Mouse (Mus musculus) midbrain, postnatal 0 days (tissue): ENCODE measurements around the gene Srp72. TPM values are rescaled to one million over a fixed set of nuclear protein-coding genes. Genes with fewer than 3 reads are reported as not detected.
A peak's percentile ranks its signal among the peaks of the same experiment; 100 is the strongest.

Source experiments
- ATAC-seq: fragments of 200-750 bp; cut with Nextera tagmentation; 2 replicates; pipeline ENCODE4 v1.8.0; 2017; ENCODE audit warnings: moderate number of reproducible peaks, mild to moderate bottlenecking, moderate TSS enrichment, moderate library complexity; ENCODE audit not compliant: low FRiP score
- DNase-seq: peaks from one replicate; pipeline ENCODE4 v3.0.0-alpha.2; 2015; ENCODE audit warnings: low spot score
- H3K27ac ChIP-seq: fragments of 300-500 bp; sonication (generic); 2 replicates; pipeline ENCODE4 v1.5.1; 2014; ENCODE audit warnings: low read depth, mild to moderate bottlenecking, low read length, mixed read lengths
- H3K27me3 ChIP-seq: fragments of 300-500 bp; sonication (generic); 2 replicates; pipeline ENCODE4 v1.6.1; 2014; ENCODE audit warnings: low read length, control low read depth, mixed read lengths; ENCODE audit not compliant: insufficient read depth
- H3K36me3 ChIP-seq: fragments of 300-500 bp; sonication (generic); 2 replicates; pipeline ENCODE4 v1.6.1; 2014; ENCODE audit warnings: low read length, control low read depth, mixed read lengths; ENCODE audit not compliant: insufficient read depth
- H3K4me1 ChIP-seq: fragments of 300-500 bp; sonication (generic); 2 replicates; pipeline ENCODE4 v1.6.1; 2014; ENCODE audit warnings: mild to moderate bottlenecking, control low read depth, antibody characterized with exemption, low read length, mixed read lengths; ENCODE audit not compliant: insufficient read depth
- H3K4me2 ChIP-seq: fragments of 300-500 bp; sonication (generic); 2 replicates; pipeline ENCODE4 v1.6.1; 2014; ENCODE audit warnings: low read depth, mild to moderate bottlenecking, low read length, mixed read lengths; ENCODE audit not compliant: poor library complexity, severe bottlenecking
- H3K4me3 ChIP-seq: fragments of 300-500 bp; sonication (generic); 2 replicates; pipeline ENCODE4 v1.5.1; 2014; ENCODE audit warnings: low read depth, mild to moderate bottlenecking, low read length, moderate library complexity
- H3K9ac ChIP-seq: fragments of 300-500 bp; sonication (generic); replicated peaks from 2 replicates; pipeline ENCODE4 v1.6.1; 2014; ENCODE audit warnings: mild to moderate bottlenecking, low read length, moderate library complexity, mixed read lengths; ENCODE audit not compliant: poor library complexity, severe bottlenecking
- H3K9me3 ChIP-seq: fragments of 300-500 bp; sonication (generic); 2 replicates; pipeline ENCODE4 v1.6.1; 2016; ENCODE audit warnings: low read length, control low read depth
- CTCF ChIP-seq: IDR thresholded peaks from 2 replicates; pipeline ENCODE4 v1.5.1; 2016; ENCODE audit warnings: antibody characterized with exemption, mild to moderate bottlenecking
- WGBS: fragments of 180-500 bp; shearing (Covaris S2); extraction: QIAGEN DNeasy Blood & Tissue Kit; methylation state at CpG from one replicate; pipeline ENCODE4 v1.1.7; 2014; 5-methylcytosine and 5-hydroxymethylcytosine counted together
- polyA plus RNA-seq: library from polyadenylated mRNA; unstranded; fragments of >200 nt; fragmentation: Nextera tagmentation; extraction: Ambion mirVana; gene quantifications from 2 replicates; pipeline ENCODE4 v1.2.1, GENCODE M21; 2015
- total RNA-seq: library from RNA; depleted of rRNA; stranded (reverse); fragments of >200 nt; gene quantifications from 2 replicates; pipeline ENCODE4 v1.2.3, GENCODE M21; 2014

Gene Srp72
- total and polyA plus RNA-seq, 2 experiments from 2014 or later, result 69.8 to 76.7 TPM

DNA sequence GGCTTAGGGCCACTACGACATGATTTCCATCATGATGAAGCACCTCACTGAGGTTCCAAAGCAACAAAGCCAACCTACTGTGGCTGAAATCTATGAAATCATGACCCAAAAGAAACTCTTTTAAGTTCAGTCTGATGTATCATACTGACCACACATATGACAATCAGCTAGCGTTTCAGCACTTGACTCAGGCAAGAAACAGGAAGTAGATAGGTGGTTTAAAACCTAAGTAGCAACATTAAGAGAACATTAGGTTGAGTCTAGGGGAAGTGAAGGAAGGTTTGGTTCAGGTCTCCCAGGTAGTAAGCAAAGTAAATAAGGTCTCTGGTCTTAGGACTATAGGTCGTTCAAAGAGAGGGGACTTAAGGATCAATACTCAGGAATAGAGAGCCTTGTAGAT, 995 bp upstream of the Srp72 start:
- no peaks in the 10 kb centered on the region for H3K27me3 ChIP-seq
- ATAC-seq (no peak), DNase-seq (no peak)
- peak overlapping the region; percentile 89 for H3K4me2 ChIP-seq
- 0 out of 2 replicates have a peak overlapping the region, but pooled peaks have one; percentile 90 for H3K9ac ChIP-seq
- peaks cover 4% of the 10 kb centered on the region; the same call in 1 of the 2 replicates for H3K36me3 ChIP-seq
- no peak for TF ChIP-seq CTCF
- peak overlapping the region; percentile 91 for H3K4me3 ChIP-seq
- H3K27ac ChIP-seq, result no peak overlapping the region
- peaks cover 13% of the 10 kb centered on the region; the same call in 1 of the 2 replicates for H3K4me1 ChIP-seq
- 78% methylated on average over 3 of the region's 3 CpGs for WGBS
- no peaks in the 10 kb centered on the region for H3K9me3 ChIP-seq

DNA sequence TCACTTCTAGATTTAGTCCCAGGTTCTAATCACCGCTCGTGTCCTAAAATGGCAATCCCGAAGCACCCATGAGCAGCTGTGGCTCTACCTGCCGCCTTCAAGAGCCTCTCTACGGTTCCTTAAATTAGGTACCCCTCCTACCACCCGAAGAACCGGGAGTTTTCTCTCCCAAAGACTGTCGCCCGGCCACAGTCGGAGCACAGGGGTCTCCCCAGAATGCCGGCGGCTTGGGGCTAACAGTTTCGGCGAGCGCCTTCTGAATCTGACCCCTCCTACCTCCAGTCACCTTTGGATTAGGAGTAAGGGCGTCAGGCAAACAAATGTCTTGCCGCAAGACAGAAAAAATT, 303 bp upstream of the Srp72 start:
- H3K9me3 ChIP-seq, result no peaks in the 10 kb centered on the region
- H3K27me3 ChIP-seq, result no peaks in the 10 kb centered on the region
- DNase-seq, result no peak
- WGBS, result 3% methylated on average over 17 of the region's 17 CpGs
- H3K27ac ChIP-seq, result peak overlapping the region; percentile 91
- peaks cover 6% of the 10 kb centered on the region; the same call in 1 of the 2 replicates for H3K36me3 ChIP-seq
- ATAC-seq, result peak; percentile 28; the same call in 1 of the 2 replicates
- H3K4me3 ChIP-seq, result peak overlapping the region; percentile 91
- peak overlapping the region; percentile 89 for H3K4me2 ChIP-seq
- H3K4me1 ChIP-seq, result peaks cover 13% of the 10 kb centered on the region; the same call in 1 of the 2 replicates
- H3K9ac ChIP-seq, result peak overlapping the region; percentile 90
- TF ChIP-seq CTCF, result no peak

DNA sequence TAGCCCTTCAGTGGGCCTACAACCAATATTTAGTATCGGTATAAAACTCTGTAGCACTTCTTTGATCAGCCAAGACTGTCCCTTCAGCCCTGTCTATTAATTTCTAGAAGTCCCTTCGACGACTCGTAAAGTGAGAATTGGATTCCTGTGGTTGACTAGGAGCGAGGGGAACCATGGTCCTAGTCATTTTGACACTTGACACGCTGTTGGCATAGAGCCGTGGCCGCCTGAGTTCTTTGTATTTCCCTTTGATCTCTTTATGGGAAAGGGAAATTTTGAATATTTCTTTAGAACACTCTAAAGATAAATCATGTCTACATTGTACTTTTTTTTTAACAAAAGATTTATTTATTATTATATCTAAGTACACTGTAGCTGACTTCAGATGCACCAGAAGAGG, 1.3 kb downstream of the Srp72 start:
- H3K36me3 ChIP-seq, result peaks cover 18% of the 10 kb centered on the region
- 89% methylated on average over 8 of the region's 8 CpGs for WGBS
- H3K9ac ChIP-seq, result no peak overlapping the region

DNA sequence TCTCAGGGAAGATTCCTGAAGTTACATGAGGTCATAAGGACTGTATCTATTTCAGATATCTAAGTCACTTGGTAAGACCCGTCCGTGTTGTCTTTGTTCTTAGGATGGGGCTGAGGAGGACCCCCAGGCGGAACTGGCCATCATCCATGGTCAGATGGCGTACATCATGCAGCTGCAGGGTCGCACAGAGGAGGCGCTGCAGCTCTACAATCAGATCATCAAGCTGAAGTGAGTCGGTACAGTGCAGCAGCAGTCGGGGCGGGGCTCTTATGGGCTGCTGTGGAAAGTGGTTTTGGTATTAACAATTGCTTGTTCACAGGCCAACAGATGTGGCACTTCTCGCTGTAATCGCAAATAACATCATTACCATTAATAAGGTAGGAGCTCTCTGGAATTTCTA, 9.5 kb downstream of the Srp72 start:
- Histone ChIP-seq H3K4me1 (no peaks in the 10 kb centered on the region), H3K4me2 (no peak overlapping the region), H3K9me3 (no peaks in the 10 kb centered on the region), H3K4me3 (no peak overlapping the region), H3K27me3 (no peaks in the 10 kb centered on the region), H3K9ac (no peak overlapping the region), H3K27ac (no peak overlapping the region), H3K36me3 (peaks cover 65% of the 10 kb centered on the region)
- ATAC-seq (no peak), DNase-seq (no peak)
- no peak for TF ChIP-seq CTCF
- 97% methylated on average over 11 of the region's 11 CpGs for WGBS

More for the DNA sequence above, 1.3 kb downstream of the Srp72 start:
- ATAC-seq (no peak), DNase-seq (no peak)
- TF ChIP-seq CTCF, result no peak
- Histone ChIP-seq H3K4me1 (peaks cover 13% of the 10 kb centered on the region; the same call in 1 of the 2 replicates), H3K4me2 (peak overlapping the region; percentile 54), H3K4me3 (peak overlapping the region; percentile 91), H3K27me3 (no peaks in the 10 kb centered on the region), H3K27ac (no peak overlapping the region), H3K9me3 (no peaks in the 10 kb centered on the region)

- peaks cover 53% of the 10 kb centered on the region for H3K36me3 ChIP-seq
- WGBS, result 97% methylated on average over 3 of the region's 3 CpGs
- no peak overlapping the region for H3K9ac ChIP-seq
- H3K4me3 ChIP-seq, result no peak overlapping the region
- no peak overlapping the region for H3K27ac ChIP-seq
- no peaks in the 10 kb centered on the region for H3K9me3 ChIP-seq
- TF ChIP-seq CTCF, result no peak
- no peaks in the 10 kb centered on the region for H3K4me1 ChIP-seq
- H3K27me3 ChIP-seq, result no peaks in the 10 kb centered on the region
- no peak for DNase-seq
- no peak overlapping the region for H3K4me2 ChIP-seq
- no peak for ATAC-seq
These were observed 16.3 kb downstream of the Srp72 start for GRCm38 (mm10) chr5:76990789-76991188.

DNA sequence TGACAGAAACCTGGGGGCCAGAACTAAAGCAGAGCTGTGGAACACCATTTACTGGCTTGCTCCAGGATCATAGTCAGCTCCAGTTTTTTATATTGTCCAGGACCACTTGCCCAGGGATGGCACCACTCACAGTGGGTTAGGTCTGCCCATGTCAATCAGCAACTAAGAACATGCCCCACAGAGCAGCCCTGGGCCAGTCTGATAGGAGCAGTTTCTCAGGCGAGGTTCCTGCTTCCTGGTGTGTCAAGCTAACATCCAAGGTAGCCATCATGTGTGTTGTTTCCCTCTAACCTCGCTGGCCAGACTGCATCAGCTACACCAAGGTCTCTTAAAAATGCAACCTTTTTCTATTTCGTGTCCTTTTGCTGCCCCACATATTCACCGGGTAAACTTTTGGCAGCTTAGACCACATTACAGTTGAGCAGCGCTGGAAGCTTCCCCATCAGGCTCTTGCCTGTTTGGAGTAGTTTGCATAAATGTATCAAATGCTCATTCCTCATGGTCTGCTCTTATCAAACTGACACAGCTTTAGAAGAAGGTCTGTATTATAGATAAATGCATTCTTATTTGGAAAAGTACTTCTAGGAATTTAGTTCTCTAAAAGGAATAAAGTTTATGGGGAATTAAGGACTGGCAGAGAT, 18.8 kb downstream of the Srp72 start:
- H3K27ac ChIP-seq, result no peak overlapping the region
- H3K36me3 ChIP-seq, result peaks cover 46% of the 10 kb centered on the region
- H3K9me3 ChIP-seq, result no peaks in the 10 kb centered on the region
- no peak for TF ChIP-seq CTCF
- no peaks in the 10 kb centered on the region for H3K4me1 ChIP-seq
- ATAC-seq (no peak), DNase-seq (no peak)
- no peak overlapping the region for H3K4me2 ChIP-seq
- H3K4me3 ChIP-seq, result no peak overlapping the region
- WGBS, result 95% methylated on average over 5 of the region's 5 CpGs
- no peaks in the 10 kb centered on the region for H3K27me3 ChIP-seq
- no peak overlapping the region for H3K9ac ChIP-seq
